Mouse (Mus musculus) midbrain, embryonic 12.5 days (tissue): ENCODE data around the gene Impdh2. TPM values are rescaled to one million over a fixed set of nuclear protein-coding genes. Genes with fewer than 3 reads are reported as not detected.

Source experiments
- ATAC-seq: fragments of 200-750 bp; cut with Nextera tagmentation; 2 replicates; pipeline ENCODE4 v1.8.0; 2017; ENCODE audit warnings: low read depth, moderate TSS enrichment, moderate library complexity; ENCODE audit not compliant: low FRiP score
- H3K27ac ChIP-seq: fragments of 300-500 bp; sonication (generic); replicated peaks from 2 replicates; pipeline ENCODE4 v1.5.1; 2016; ENCODE audit warnings: mild to moderate bottlenecking
- H3K27me3 ChIP-seq: fragments of 300-500 bp; sonication (generic); 2 replicates; pipeline ENCODE4 v1.6.1; 2016; ENCODE audit warnings: mild to moderate bottlenecking
- H3K36me3 ChIP-seq: fragments of 300-500 bp; sonication (generic); 2 replicates; pipeline ENCODE4 v1.6.1; 2016
- H3K4me1 ChIP-seq: fragments of 300-500 bp; sonication (generic); 2 replicates; pipeline ENCODE4 v1.6.1; 2016
- H3K4me2 ChIP-seq: fragments of 300-500 bp; sonication (generic); replicated peaks from 2 replicates; pipeline ENCODE4 v1.6.1; 2016; ENCODE audit warnings: mild to moderate bottlenecking, moderate library complexity
- H3K4me3 ChIP-seq: fragments of 300-500 bp; sonication (generic); 2 replicates; pipeline ENCODE4 v1.5.1; 2016; ENCODE audit warnings: mild to moderate bottlenecking
- H3K9ac ChIP-seq: fragments of 300-500 bp; sonication (generic); replicated peaks from 2 replicates; pipeline ENCODE4 v1.6.1; 2016; ENCODE audit warnings: mild to moderate bottlenecking, moderate library complexity
- H3K9me3 ChIP-seq: fragments of 300-500 bp; sonication (generic); 2 replicates; pipeline ENCODE4 v1.6.1; 2016; ENCODE audit warnings: mild to moderate bottlenecking
- WGBS: fragments of 180-500 bp; shearing (Covaris S2); methylation state at CpG from one replicate; pipeline ENCODE4 v1.1.7; 2016; 5-methylcytosine and 5-hydroxymethylcytosine counted together
- polyA plus RNA-seq: library from polyadenylated mRNA; unstranded; fragments of >200 nt; fragmentation: Nextera tagmentation; extraction: Ambion mirVana; gene quantifications from 2 replicates; pipeline ENCODE4 v1.2.1, GENCODE M21; 2016

Impdh2 gene
- polyA plus RNA-seq = 133 and 143 TPM in 2 replicates

DNA sequence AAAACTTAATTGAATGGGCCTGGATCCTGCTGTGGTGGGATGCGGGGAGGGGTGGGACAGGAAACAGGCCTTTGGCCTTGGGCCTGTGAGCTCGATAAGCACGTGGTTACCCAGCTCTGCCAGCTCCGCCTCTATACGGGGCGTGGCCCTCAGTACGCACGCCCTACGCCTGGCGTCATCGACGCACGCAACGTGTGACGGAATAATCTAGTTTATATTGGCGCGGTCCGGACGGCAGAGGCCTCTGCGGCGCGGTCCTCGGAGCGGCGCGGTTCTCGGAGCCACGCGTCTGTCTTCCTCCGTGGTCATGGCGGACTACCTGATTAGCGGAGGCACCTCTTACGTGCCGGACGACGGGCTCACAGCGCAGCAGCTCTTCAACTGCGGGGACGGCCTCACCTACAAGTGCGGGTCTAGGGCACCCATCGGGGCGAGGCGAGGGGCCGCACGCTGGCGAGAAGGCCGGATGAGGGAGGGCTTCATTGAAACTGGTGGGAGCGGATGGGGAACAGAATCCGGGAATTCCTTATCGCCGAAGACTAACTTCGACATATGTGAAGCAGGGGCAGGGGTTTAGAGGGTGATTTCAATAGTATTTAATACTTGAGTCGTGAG lies at the start of gene Impdh2:
Gene Impdh2 (plus strand): TSS at position 60 of the 615 bp plus-strand sequence.
- peaks cover 75% of the 10 kb centered on the region for H3K36me3 ChIP-seq

DNA sequence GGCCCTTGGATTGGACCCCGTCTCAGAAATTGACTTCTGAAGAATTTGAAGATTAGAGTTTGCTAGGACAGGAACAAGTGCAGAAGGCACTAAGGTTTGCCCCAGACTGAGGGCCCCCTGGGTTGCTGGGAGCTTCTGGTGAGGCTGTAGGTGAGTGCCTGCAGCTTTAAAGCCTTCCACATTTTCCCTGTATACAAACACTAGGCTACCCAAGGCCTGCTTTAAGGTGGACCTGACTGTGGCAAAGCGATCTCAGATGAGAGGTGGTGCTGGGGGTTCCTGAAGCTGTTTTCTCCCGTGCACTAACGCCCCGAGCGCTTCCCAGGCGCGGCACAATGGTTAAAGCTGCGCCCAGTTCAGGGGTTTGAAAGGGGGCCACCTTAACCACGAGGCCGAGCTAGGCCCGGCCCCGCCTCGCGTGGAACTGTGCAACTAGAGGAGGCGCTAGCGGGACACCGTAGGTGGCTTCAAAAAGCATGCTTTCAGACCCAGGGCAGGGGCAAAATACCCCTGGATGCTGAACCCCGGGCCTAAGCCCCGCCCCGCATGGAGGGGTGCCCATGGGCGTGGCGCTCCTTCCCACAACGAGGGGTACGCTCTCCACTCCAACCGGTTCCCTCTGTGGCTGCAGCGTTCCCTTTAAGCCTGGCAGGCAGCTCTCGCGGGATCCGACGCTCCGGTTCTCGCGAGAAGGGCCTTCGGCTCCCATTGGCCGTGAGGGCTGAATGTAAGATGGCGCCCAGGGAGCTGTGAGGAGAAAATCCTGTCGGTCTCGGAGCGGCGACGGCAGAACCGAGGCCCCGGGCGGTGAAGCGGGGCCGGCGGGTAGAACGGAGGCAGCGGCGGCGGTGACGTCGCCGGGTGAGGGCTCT lies 43.5 kb upstream of the Impdh2 start, which contains the start of gene Qrich1:
Gene Qrich1 (plus strand): TSS at position 427 of the 872 bp plus-strand sequence.
- ATAC-seq = peak; percentile 96
- 1% methylated on average over 55 of the region's 55 CpGs for WGBS
- peak within 1 kb of the TSS; percentile 77 for H3K9ac ChIP-seq
- H3K4me3 ChIP-seq = peak within 1 kb of the TSS; percentile 59
- peaks cover 27% of the 10 kb centered on the region for H3K4me1 ChIP-seq
- H3K36me3 ChIP-seq = peaks cover 49% of the 10 kb centered on the region
- H3K9me3 ChIP-seq = no peaks in the 10 kb centered on the region
- no peaks in the 10 kb centered on the region for H3K27me3 ChIP-seq
- H3K4me2 ChIP-seq = peak within 1 kb of the TSS; percentile 82
- H3K27ac ChIP-seq = peak within 1 kb of the TSS; percentile 99

More for the DNA sequence above, at the start of gene Impdh2:
- Histone ChIP-seq H3K27ac (peak within 1 kb of the TSS; percentile 66), H3K4me3 (peak within 1 kb of the TSS; percentile 59), H3K27me3 (no peaks in the 10 kb centered on the region), H3K9ac (peak within 1 kb of the TSS; percentile 79), H3K4me2 (peak within 1 kb of the TSS; percentile 72), H3K4me1 (peaks cover 13% of the 10 kb centered on the region), H3K9me3 (no peaks in the 10 kb centered on the region)
- peak; percentile 99 for ATAC-seq
- under 1% methylated on average over 52 of the region's 53 CpGs for WGBS

DNA sequence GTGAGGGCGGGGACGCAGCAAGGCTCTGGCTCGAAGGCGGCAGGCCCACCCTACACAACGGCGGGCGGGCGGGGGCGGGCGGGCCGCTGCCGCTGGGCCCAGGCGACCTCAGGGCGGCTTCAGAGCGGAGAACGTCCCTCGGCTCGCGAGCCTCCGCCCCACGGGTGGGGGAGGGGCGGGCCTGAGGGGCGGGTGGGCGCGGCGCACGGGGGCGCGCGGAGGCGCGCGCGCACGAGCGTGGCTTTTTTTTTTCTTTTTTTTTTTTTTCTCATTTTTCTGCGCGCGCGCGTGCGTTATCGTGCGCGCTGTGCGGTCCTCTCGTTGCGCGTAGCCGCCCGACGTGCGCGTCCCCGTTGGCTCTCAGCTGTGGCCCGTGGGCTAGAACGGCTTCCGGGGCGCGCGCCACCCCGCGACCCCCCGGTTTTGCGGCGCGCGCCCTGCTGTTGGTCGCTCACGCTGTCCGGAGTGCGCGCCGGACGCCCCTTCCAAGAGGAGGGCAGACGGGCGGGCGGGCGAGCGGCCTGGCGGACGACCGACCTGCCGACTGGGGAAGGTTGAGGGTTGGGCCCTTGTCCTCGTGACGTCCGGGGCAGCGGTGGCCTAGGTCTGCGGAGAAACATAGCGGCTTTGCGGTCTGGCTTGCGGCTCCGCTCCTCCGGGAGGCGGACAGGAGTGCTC lies 42.7 kb upstream of the Impdh2 start:
- no peaks in the 10 kb centered on the region for H3K9me3 ChIP-seq
- peak overlapping the region; percentile 82 for H3K4me2 ChIP-seq
- H3K27ac ChIP-seq = peak overlapping the region; percentile 99
- H3K27me3 ChIP-seq = no peaks in the 10 kb centered on the region
- H3K36me3 ChIP-seq = peaks cover 41% of the 10 kb centered on the region
- peak; percentile 81 for ATAC-seq
- whole genome bisulfite sequencing = under 1% methylated on average over 70 of the region's 95 CpGs
- H3K4me1 ChIP-seq = peaks cover 32% of the 10 kb centered on the region
- peak overlapping the region; percentile 59 for H3K4me3 ChIP-seq
- H3K9ac ChIP-seq = peak overlapping the region; percentile 77

DNA sequence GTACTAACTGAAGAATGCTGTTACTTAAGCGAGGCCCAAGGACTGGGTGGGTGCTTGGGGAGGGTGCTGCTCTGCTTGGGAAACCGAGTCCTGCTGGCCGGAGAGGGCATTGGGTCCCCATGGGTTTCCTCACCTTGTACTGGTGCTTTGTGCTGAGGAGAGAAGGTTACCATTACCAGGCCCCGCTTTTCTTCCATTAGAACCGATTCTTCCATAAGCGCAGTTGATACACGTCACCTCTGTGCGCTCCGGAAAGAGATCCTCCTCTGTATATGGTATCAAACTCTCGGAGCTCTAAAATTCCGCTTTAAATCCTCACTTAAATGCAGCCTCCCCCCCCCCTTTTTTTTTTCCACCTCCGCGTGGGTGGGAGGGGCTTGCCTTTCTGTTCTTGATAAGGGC lies 42.2 kb upstream of the Impdh2 start:
- no peaks in the 10 kb centered on the region for H3K9me3 ChIP-seq
- H3K4me3 ChIP-seq = peak overlapping the region; percentile 59
- H3K36me3 ChIP-seq = peaks cover 38% of the 10 kb centered on the region
- WGBS = under 1% methylated on average over 13 of the region's 13 CpGs
- peaks cover 32% of the 10 kb centered on the region for H3K4me1 ChIP-seq
- H3K4me2 ChIP-seq = peak overlapping the region; percentile 82
- H3K27ac ChIP-seq = peak overlapping the region; percentile 99
- peak overlapping the region; percentile 77 for H3K9ac ChIP-seq
- H3K27me3 ChIP-seq = no peaks in the 10 kb centered on the region
- ATAC-seq = 0 out of 2 replicates have a peak, but pooled peaks have one; percentile 5

DNA sequence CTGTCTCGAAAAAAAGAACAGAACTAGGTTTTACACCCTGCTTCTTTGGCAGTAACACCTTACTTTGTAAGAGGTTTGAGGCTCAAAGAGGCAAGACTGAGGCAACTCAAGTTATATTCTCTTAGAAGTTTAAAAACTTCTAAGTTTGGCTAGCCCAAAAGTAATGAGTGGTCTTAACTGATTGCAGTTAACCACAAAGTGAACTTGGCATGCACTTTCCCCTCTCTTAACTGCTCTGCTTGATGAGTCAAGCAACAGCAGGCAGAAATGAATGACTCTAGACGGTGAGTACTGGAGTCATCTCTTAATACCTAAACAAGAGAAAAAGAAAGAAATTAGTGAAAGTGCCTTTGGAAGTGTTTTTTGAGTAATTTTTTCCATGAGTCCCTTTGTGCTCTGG lies 38.5 kb upstream of the Impdh2 start:
- no peak overlapping the region for H3K27ac ChIP-seq
- peaks cover 24% of the 10 kb centered on the region for H3K4me1 ChIP-seq
- WGBS = 89% methylated on average over 2 of the region's 2 CpGs
- no peak for ATAC-seq
- no peaks in the 10 kb centered on the region for H3K27me3 ChIP-seq
- no peaks in the 10 kb centered on the region for H3K9me3 ChIP-seq
- H3K4me3 ChIP-seq = no peak overlapping the region
- peaks cover 16% of the 10 kb centered on the region; the same call in 1 of the 2 replicates for H3K36me3 ChIP-seq
- no peak overlapping the region for H3K9ac ChIP-seq
- H3K4me2 ChIP-seq = no peak overlapping the region

DNA sequence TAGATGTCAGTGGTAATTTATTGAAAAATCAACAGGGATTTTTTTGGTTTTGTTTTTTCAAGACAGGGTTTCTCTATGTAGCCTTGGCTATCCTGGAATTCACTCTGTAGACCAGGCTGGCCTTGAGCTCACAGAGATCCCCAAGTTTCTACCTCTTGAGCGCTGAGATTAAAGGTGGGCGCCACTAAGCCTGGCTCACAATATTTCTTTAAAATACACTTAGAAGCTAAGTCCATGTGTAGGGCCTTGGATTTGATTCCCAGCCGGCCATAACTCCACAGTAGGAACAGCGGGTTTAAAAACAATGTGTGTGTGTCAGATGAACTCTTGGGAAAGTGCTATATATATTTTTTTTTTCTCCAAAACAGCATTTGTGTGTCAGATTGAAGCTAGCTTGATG lies 36.7 kb upstream of the Impdh2 start:
- ATAC-seq = no peak
- no peaks in the 10 kb centered on the region for H3K27me3 ChIP-seq
- peaks cover 23% of the 10 kb centered on the region for H3K36me3 ChIP-seq
- H3K4me2 ChIP-seq = no peak overlapping the region
- no peak overlapping the region for H3K27ac ChIP-seq
- peaks cover 24% of the 10 kb centered on the region for H3K4me1 ChIP-seq
- H3K9me3 ChIP-seq = no peaks in the 10 kb centered on the region
- WGBS = 98% methylated on average over 4 of the region's 4 CpGs
- H3K4me3 ChIP-seq = no peak overlapping the region
- no peak overlapping the region for H3K9ac ChIP-seq

DNA sequence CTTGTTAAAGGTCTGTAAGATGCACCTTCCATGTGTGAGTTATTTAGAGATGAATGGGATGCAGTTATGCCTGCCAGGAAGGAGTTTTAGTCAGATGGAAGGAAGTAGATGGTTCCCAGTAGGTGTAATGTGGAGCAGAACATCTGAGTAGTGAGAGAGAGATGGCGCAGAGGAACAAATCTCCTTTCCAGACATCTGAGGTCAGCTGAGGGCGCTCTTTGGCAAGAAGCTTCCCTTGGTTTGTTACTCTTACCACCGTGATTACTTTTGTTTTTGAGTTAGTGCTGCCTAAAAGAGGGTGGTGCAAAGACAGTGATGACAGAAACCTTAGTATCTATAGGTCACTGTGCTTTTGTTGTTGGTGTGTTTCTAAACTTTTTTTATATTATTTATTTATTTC lies 34.7 kb upstream of the Impdh2 start:
- Histone ChIP-seq H3K4me3 (no peak overlapping the region), H3K27ac (no peak overlapping the region), H3K36me3 (peaks cover 36% of the 10 kb centered on the region), H3K9ac (no peak overlapping the region), H3K27me3 (no peaks in the 10 kb centered on the region), H3K4me2 (no peak overlapping the region), H3K9me3 (no peaks in the 10 kb centered on the region), H3K4me1 (peaks cover 8% of the 10 kb centered on the region; the same call in 1 of the 2 replicates)
- 90% methylated on average over 3 of the region's 3 CpGs for WGBS
- ATAC-seq = no peak

DNA sequence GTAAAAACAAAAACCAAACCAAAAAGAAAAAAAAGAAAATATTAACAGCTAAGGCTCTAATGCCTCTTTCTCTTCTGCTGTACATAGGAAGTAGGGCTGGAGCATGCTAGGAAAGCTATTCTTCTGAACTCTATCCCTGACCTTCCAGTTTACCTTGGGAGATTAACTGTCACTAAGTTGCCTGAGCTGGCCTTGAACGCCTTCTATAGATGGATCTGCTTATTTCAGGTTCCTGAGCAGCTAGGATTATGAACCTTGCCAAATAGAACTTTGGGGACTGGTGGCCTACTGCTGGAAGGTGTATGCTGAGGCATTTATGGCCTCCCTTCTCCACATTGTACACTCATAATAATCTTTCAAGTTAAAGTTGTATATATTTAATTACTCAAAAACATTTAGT lies 29.1 kb upstream of the Impdh2 start:
- peaks cover 80% of the 10 kb centered on the region for H3K36me3 ChIP-seq
- H3K27me3 ChIP-seq = no peaks in the 10 kb centered on the region
- 90% methylated on average over 1 of the region's 1 CpGs for WGBS
- no peak overlapping the region for H3K27ac ChIP-seq
- no peak for ATAC-seq
- no peak overlapping the region for H3K4me2 ChIP-seq
- H3K9me3 ChIP-seq = no peaks in the 10 kb centered on the region
- H3K9ac ChIP-seq = no peak overlapping the region
- no peaks in the 10 kb centered on the region for H3K4me1 ChIP-seq
- H3K4me3 ChIP-seq = no peak overlapping the region

DNA sequence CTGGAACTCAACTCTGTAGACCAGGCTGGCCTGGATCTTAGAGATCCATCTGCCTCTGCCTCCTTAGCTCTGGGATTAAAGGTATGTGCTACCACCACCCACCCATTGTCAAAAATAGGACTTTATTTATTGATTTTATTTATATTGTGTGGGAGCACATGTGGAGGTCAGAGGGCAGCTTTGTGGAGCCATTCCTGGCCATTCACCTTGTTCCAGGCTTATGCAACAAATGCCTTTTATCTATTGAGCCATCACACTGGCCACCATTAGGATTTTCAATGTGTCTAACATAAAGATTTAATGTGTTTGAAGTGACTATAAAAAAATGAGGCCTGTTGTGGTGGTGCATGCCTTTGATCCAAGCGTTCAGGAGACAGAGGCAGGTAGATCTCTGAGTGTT lies 28.6 kb upstream of the Impdh2 start:
- Histone ChIP-seq H3K4me3 (no peak overlapping the region), H3K27me3 (no peaks in the 10 kb centered on the region), H3K4me1 (no peaks in the 10 kb centered on the region), H3K36me3 (peaks cover 85% of the 10 kb centered on the region), H3K9me3 (no peaks in the 10 kb centered on the region), H3K27ac (no peak overlapping the region), H3K4me2 (no peak overlapping the region), H3K9ac (no peak overlapping the region)
- no peak for ATAC-seq
- 94% methylated on average over 1 of the region's 1 CpGs for WGBS

DNA sequence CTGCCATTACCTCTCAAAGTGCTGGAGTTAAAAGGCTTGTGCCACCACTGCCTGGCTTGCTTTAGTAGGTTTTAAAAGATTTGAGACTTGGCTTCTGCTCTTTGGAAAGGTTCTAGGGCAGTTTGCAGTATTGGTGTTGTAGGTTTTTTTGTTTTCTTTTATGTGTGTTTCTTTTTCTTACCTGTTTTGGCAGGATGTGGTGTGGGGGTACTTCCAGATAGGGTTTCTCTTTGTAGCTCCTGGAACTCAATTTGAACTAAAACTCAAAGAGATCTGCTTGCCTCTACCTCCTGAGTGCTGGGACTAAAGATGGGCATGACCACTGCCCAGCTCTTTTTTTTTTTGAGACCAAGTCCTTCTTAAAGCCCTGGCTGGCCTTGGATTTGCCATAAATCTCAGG lies 19.2 kb upstream of the Impdh2 start:
- H3K9me3 ChIP-seq = no peaks in the 10 kb centered on the region
- H3K4me1 ChIP-seq = no peaks in the 10 kb centered on the region
- no peak overlapping the region for H3K4me3 ChIP-seq
- H3K27me3 ChIP-seq = no peaks in the 10 kb centered on the region
- H3K27ac ChIP-seq = no peak overlapping the region
- no peak overlapping the region for H3K9ac ChIP-seq
- H3K36me3 ChIP-seq = peaks cover 87% of the 10 kb centered on the region
- no peak overlapping the region for H3K4me2 ChIP-seq
- no peak for ATAC-seq

DNA sequence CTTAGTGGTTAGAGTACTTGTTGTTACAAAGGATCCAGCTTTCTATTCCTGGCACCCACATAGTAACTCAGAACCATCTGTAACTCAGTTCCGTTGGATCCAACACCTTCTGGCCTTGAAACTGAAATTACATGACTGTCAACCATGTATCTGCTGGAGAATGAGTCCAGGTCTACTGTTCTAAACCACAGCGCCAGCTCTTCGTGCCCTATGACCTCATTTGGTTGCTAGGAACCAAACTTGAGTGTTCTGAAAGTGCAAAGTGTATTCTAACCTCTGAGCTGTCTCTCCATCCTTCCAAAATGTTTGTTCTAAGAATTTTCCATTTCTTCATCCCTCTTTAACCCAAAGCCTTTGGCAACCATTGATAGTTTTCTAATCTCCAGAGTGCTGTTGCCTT lies 14.1 kb upstream of the Impdh2 start:
- H3K36me3 ChIP-seq = peaks cover 92% of the 10 kb centered on the region
- H3K4me1 ChIP-seq = no peaks in the 10 kb centered on the region
- no peaks in the 10 kb centered on the region for H3K27me3 ChIP-seq
- no peak overlapping the region for H3K4me3 ChIP-seq
- H3K27ac ChIP-seq = no peak overlapping the region
- H3K9ac ChIP-seq = no peak overlapping the region
- no peak for ATAC-seq
- H3K4me2 ChIP-seq = no peak overlapping the region
- no peaks in the 10 kb centered on the region for H3K9me3 ChIP-seq
- 96% methylated on average over 3 of the region's 3 CpGs for WGBS

DNA sequence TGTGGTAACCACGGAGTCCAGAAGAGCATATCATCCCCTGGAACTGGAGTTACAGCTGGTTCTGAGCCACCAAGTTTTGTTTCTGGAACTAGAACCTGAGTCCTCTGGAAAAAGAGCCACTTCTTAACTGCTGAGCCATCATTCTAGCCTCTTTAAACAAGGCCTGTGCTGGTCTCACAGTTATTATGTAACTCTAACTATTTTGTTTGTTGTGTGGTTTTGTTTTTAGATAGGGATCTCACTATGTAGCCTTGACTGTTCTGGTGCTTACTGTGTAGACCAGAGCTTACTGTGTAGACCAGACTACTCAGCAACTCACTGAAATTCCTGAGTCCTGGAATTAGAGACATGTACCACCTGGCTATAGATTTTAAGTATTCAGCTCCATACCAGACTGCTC lies 13.2 kb upstream of the Impdh2 start:
- Histone ChIP-seq H3K4me1 (no peaks in the 10 kb centered on the region), H3K36me3 (peaks cover 88% of the 10 kb centered on the region), H3K4me2 (no peak overlapping the region), H3K27ac (no peak overlapping the region), H3K9ac (no peak overlapping the region), H3K27me3 (no peaks in the 10 kb centered on the region), H3K9me3 (no peaks in the 10 kb centered on the region), H3K4me3 (no peak overlapping the region)
- no peak for ATAC-seq
- 91% methylated on average over 1 of the region's 1 CpGs for WGBS
